Mouse (Mus musculus) cerebellum, adult 2 months (tissue): ENCODE results near the gene Tsc22d3.

Source experiments
- CTCF ChIP-seq: fragments of 200-500 bp; IDR thresholded peaks from 2 replicates; pipeline ENCODE4 v1.5.1; 2011; ENCODE audit warnings: low read depth, mild to moderate bottlenecking, control low read depth, low read length, moderate library complexity, borderline replicate concordance; ENCODE audit not compliant: insufficient read depth
- POLR2A ChIP-seq: fragments of 200-500 bp; IDR thresholded peaks from 2 replicates; pipeline ENCODE4 v1.6.1; 2011; ENCODE audit warnings: low read length, control low read depth, borderline replicate concordance; ENCODE audit not compliant: insufficient read depth

DNA sequence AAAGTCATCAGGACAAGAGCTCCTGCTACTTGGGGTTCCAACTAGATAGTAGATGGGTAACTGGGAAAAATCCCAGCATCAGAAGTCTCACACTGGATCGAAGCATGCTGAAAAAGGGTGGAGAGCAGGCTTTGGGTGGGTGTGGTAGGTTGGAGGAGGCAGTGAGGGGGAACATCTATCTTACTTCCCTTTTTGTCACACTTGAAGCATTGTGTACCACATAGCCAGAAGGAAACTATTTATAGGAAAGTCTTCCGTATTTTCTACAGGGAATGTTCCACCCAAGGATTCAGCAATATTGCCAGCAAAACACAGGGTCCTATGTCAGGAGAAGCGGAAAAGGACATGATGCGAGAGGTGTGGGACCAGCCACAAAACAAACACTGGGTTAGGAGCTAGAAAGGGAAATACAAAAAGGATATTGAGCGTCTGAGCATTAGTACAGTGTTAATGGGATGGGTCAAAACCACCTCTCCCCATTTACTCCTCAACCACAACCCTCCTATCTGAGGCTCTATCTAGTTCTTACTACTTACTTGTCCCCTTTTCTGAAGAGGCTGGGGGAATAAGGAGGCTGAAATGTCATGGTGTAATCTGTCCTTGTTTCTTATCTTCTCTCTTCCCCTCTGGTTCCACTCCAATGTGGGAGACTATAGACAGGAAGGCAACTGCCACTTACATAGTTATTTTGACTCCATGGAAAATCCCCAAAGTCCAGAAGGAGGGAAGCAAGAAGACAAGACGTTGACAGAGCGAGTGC is 52.6 kb downstream of the Tsc22d3 start:
- TF ChIP-seq POLR2A (no peak), CTCF (no peak)
